Mouse (Mus musculus) embryonic facial prominence, embryonic 12.5 days (tissue): ENCODE results near the gene Samhd1. TPM values are rescaled to one million over a fixed set of nuclear protein-coding genes. Genes with fewer than 3 reads are reported as not detected.

ENCODE experiments used
- ATAC-seq: fragments of 200-750 bp; cut with Nextera tagmentation; 2 replicates; pipeline ENCODE4 v1.8.0; 2017; ENCODE audit not compliant: insufficient number of reproducible peaks, insufficient read depth, low FRiP score, low TSS enrichment
- H3K27ac ChIP-seq: fragments of 300-500 bp; sonication (generic); 2 replicates; pipeline ENCODE4 v1.5.1; 2016; ENCODE audit warnings: mild to moderate bottlenecking
- H3K27me3 ChIP-seq: fragments of 300-500 bp; sonication (generic); 2 replicates; pipeline ENCODE4 v1.6.1; 2016; ENCODE audit warnings: mild to moderate bottlenecking, moderate library complexity
- H3K36me3 ChIP-seq: fragments of 300-500 bp; sonication (generic); 2 replicates; pipeline ENCODE4 v1.6.1; 2016; ENCODE audit warnings: mild to moderate bottlenecking
- H3K4me1 ChIP-seq: fragments of 300-500 bp; sonication (generic); 2 replicates; pipeline ENCODE4 v1.6.1; 2016
- H3K4me2 ChIP-seq: fragments of 300-500 bp; sonication (generic); replicated peaks from 2 replicates; pipeline ENCODE4 v1.6.1; 2016; ENCODE audit warnings: mild to moderate bottlenecking, moderate library complexity
- H3K4me3 ChIP-seq: fragments of 300-500 bp; sonication (generic); 2 replicates; pipeline ENCODE4 v1.5.1; 2016; ENCODE audit warnings: mild to moderate bottlenecking
- H3K9ac ChIP-seq: fragments of 300-500 bp; sonication (generic); 2 replicates; pipeline ENCODE4 v1.6.1; 2016; ENCODE audit warnings: mild to moderate bottlenecking, moderate library complexity
- H3K9me3 ChIP-seq: fragments of 300-500 bp; sonication (generic); 2 replicates; pipeline ENCODE4 v1.6.1; 2016; ENCODE audit warnings: mild to moderate bottlenecking, moderate library complexity
- WGBS: fragments of 180-500 bp; shearing (Covaris S2); methylation state at CpG from one replicate; pipeline ENCODE4 v1.1.7; 2016; 5-methylcytosine and 5-hydroxymethylcytosine counted together
- polyA plus RNA-seq: library from polyadenylated mRNA; unstranded; fragments of >200 nt; fragmentation: Nextera tagmentation; extraction: Ambion mirVana; gene quantifications from 2 replicates; pipeline ENCODE4 v1.2.1, GENCODE M21; 2016

The Samhd1 gene
- polyA plus RNA-seq, 1 experiment from 2014 or later = 26.9 TPM

- Histone ChIP-seq H3K4me1 (peaks cover 64% of the 10 kb centered on the region), H3K27me3 (no peaks in the 10 kb centered on the region), H3K9me3 (no peaks in the 10 kb centered on the region), H3K4me3 (peak overlapping the region; percentile 96), H3K9ac (no peak overlapping the region; the same call in 1 of the 2 replicates), H3K36me3 (peaks cover 13% of the 10 kb centered on the region), H3K27ac (no peak overlapping the region), H3K4me2 (peak overlapping the region; percentile 89)
- ATAC-seq = no peak
- 83% methylated on average over 7 of the region's 7 CpGs for WGBS
Measured at GRCm38 (mm10) chr2:157076585-157076984, 58.5 kb downstream of the Samhd1 start.

- Histone ChIP-seq H3K27me3 (no peaks in the 10 kb centered on the region), H3K4me2 (peak overlapping the region; percentile 89), H3K36me3 (peaks cover 13% of the 10 kb centered on the region), H3K9ac (no peak overlapping the region), H3K27ac (peak overlapping the region; percentile 12; the same call in 1 of the 2 replicates), H3K4me3 (peak overlapping the region; percentile 4), H3K9me3 (no peaks in the 10 kb centered on the region), H3K4me1 (peaks cover 73% of the 10 kb centered on the region)
- WGBS = 42% methylated on average over 3 of the region's 3 CpGs
- no peak for ATAC-seq
Measured at GRCm38 (mm10) chr2:157075685-157076084, 59.4 kb downstream of the Samhd1 start.

GRCm38 (mm10) chr2:157075226-157075625 is 59.8 kb downstream of the Samhd1 start:
- ATAC-seq = no peak
- Histone ChIP-seq H3K4me2 (peak overlapping the region; percentile 89), H3K4me3 (peak overlapping the region; percentile 4), H3K36me3 (peaks cover 13% of the 10 kb centered on the region), H3K9me3 (no peaks in the 10 kb centered on the region), H3K4me1 (peaks cover 78% of the 10 kb centered on the region), H3K27ac (peak overlapping the region; percentile 12; the same call in 1 of the 2 replicates), H3K27me3 (no peaks in the 10 kb centered on the region), H3K9ac (no peak overlapping the region)
- 87% methylated on average over 3 of the region's 3 CpGs for WGBS

GRCm38 (mm10) chr2:157074772-157075171 is 60.3 kb downstream of the Samhd1 start:
- WGBS = 75% methylated on average over 5 of the region's 5 CpGs
- Histone ChIP-seq H3K27ac (no peak overlapping the region), H3K4me2 (peak overlapping the region; percentile 89), H3K4me1 (peaks cover 78% of the 10 kb centered on the region), H3K9ac (no peak overlapping the region), H3K27me3 (no peaks in the 10 kb centered on the region), H3K9me3 (no peaks in the 10 kb centered on the region), H3K36me3 (peaks cover 13% of the 10 kb centered on the region), H3K4me3 (no peak overlapping the region)
- ATAC-seq = no peak

- peak overlapping the region; percentile 89; the same call in 1 of the 2 replicates for H3K4me2 ChIP-seq
- H3K9ac ChIP-seq = no peak overlapping the region
- no peak for ATAC-seq
- no peak overlapping the region for H3K27ac ChIP-seq
- no peak overlapping the region for H3K4me3 ChIP-seq
- 80% methylated on average over 9 of the region's 9 CpGs for WGBS
- H3K4me1 ChIP-seq = peaks cover 82% of the 10 kb centered on the region
- no peaks in the 10 kb centered on the region for H3K9me3 ChIP-seq
- H3K27me3 ChIP-seq = no peaks in the 10 kb centered on the region
- peaks cover 13% of the 10 kb centered on the region for H3K36me3 ChIP-seq
Measured at GRCm38 (mm10) chr2:157074186-157074724, 60.8 kb downstream of the Samhd1 start.

- Histone ChIP-seq H3K27me3 (no peaks in the 10 kb centered on the region), H3K9ac (no peak overlapping the region), H3K4me1 (peaks cover 89% of the 10 kb centered on the region), H3K4me2 (no peak overlapping the region), H3K36me3 (peaks cover 13% of the 10 kb centered on the region), H3K27ac (peak overlapping the region; percentile 23; the same call in 1 of the 2 replicates), H3K9me3 (no peaks in the 10 kb centered on the region), H3K4me3 (no peak overlapping the region)
- WGBS = 72% methylated on average over 9 of the region's 9 CpGs
- ATAC-seq = no peak
Measured at GRCm38 (mm10) chr2:157073378-157074052, 61.5 kb downstream of the Samhd1 start.

- Histone ChIP-seq H3K27me3 (no peaks in the 10 kb centered on the region), H3K36me3 (peaks cover 13% of the 10 kb centered on the region), H3K9me3 (no peaks in the 10 kb centered on the region), H3K9ac (no peak overlapping the region), H3K4me2 (no peak overlapping the region), H3K27ac (no peak overlapping the region), H3K4me3 (no peak overlapping the region), H3K4me1 (peaks cover 90% of the 10 kb centered on the region)
- ATAC-seq = no peak
- WGBS = 66% methylated on average over 9 of the region's 9 CpGs
Measured at GRCm38 (mm10) chr2:157072316-157072990, 62.6 kb downstream of the Samhd1 start.

GRCm38 (mm10) chr2:157071556-157071955 is 63.5 kb downstream of the Samhd1 start:
- H3K27me3 ChIP-seq = no peaks in the 10 kb centered on the region
- peaks cover 13% of the 10 kb centered on the region for H3K36me3 ChIP-seq
- no peak overlapping the region for H3K4me3 ChIP-seq
- H3K4me2 ChIP-seq = no peak overlapping the region
- peaks cover 87% of the 10 kb centered on the region for H3K4me1 ChIP-seq
- H3K9me3 ChIP-seq = no peaks in the 10 kb centered on the region
- H3K9ac ChIP-seq = 0 out of 2 replicates have a peak overlapping the region, but pooled peaks have one; percentile 12
- 66% methylated on average over 2 of the region's 2 CpGs for WGBS
- ATAC-seq = no peak
- peak overlapping the region; percentile 46; the same call in 1 of the 2 replicates for H3K27ac ChIP-seq

GRCm38 (mm10) chr2:157070365-157070764 is 64.7 kb downstream of the Samhd1 start:
- no peak overlapping the region for H3K4me3 ChIP-seq
- H3K27ac ChIP-seq = peak overlapping the region; percentile 61; the same call in 1 of the 2 replicates
- 54% methylated on average over 9 of the region's 9 CpGs for WGBS
- H3K9ac ChIP-seq = no peak overlapping the region
- H3K4me2 ChIP-seq = no peak overlapping the region
- peaks cover 75% of the 10 kb centered on the region for H3K4me1 ChIP-seq
- H3K9me3 ChIP-seq = no peaks in the 10 kb centered on the region
- H3K36me3 ChIP-seq = peaks cover 13% of the 10 kb centered on the region
- no peak for ATAC-seq
- no peaks in the 10 kb centered on the region for H3K27me3 ChIP-seq

- Histone ChIP-seq H3K4me1 (peaks cover 70% of the 10 kb centered on the region), H3K36me3 (peaks cover 13% of the 10 kb centered on the region), H3K9me3 (no peaks in the 10 kb centered on the region), H3K4me3 (no peak overlapping the region), H3K27ac (peak overlapping the region; percentile 61), H3K27me3 (no peaks in the 10 kb centered on the region), H3K4me2 (no peak overlapping the region), H3K9ac (no peak overlapping the region)
- no peak for ATAC-seq
- 55% methylated on average over 3 of the region's 3 CpGs for WGBS
Measured at GRCm38 (mm10) chr2:157069755-157070315, 65.2 kb downstream of the Samhd1 start.

GRCm38 (mm10) chr2:157069355-157069735 is 65.7 kb downstream of the Samhd1 start:
- Histone ChIP-seq H3K36me3 (peaks cover 13% of the 10 kb centered on the region), H3K27me3 (no peaks in the 10 kb centered on the region), H3K9me3 (no peaks in the 10 kb centered on the region), H3K9ac (no peak overlapping the region), H3K4me2 (no peak overlapping the region), H3K27ac (peak overlapping the region; percentile 61; the same call in 1 of the 2 replicates), H3K4me1 (peaks cover 68% of the 10 kb centered on the region), H3K4me3 (no peak overlapping the region)
- WGBS = 47% methylated on average over 3 of the region's 3 CpGs
- no peak for ATAC-seq
